Mouse (Mus musculus): ENCODE data around the gene Aldh8a1.

The Aldh8a1 gene

GRCm38 (mm10) chr10:21376682-21377473 lies at the start of gene Aldh8a1:
Gene Aldh8a1, plus strand, starts transcription at chr10:21377291.
- no peak for DNase-seq

GRCm38 (mm10) chr10:21327605-21328135 lies 49.4 kb upstream of the Aldh8a1 start:
- DNase-seq, result no peak

- no peak for DNase-seq
These were observed 42.6 kb upstream of the Aldh8a1 start for GRCm38 (mm10) chr10:21334349-21335105.

GRCm38 (mm10) chr10:21335534-21335933 lies 41.6 kb upstream of the Aldh8a1 start:
- DNase-seq, result no peak

- DNase-seq, result no peak
These were observed 39.9 kb upstream of the Aldh8a1 start for GRCm38 (mm10) chr10:21337191-21337590.

- no peak for DNase-seq
These were observed 35.4 kb upstream of the Aldh8a1 start for GRCm38 (mm10) chr10:21341706-21342105.

GRCm38 (mm10) chr10:21342331-21343005 lies 34.6 kb upstream of the Aldh8a1 start:
- no peak for DNase-seq

- DNase-seq, result peak; percentile 31
These were observed 29.8 kb upstream of the Aldh8a1 start for GRCm38 (mm10) chr10:21347332-21347731.

GRCm38 (mm10) chr10:21349449-21349848 lies 27.6 kb upstream of the Aldh8a1 start:
- DNase-seq, result no peak

- DNase-seq, result no peak
These were observed 27.1 kb upstream of the Aldh8a1 start for GRCm38 (mm10) chr10:21349946-21350345.

- DNase-seq, result no peak
These were observed 26.3 kb upstream of the Aldh8a1 start for GRCm38 (mm10) chr10:21350531-21351515.

GRCm38 (mm10) chr10:21351766-21352165 lies 25.3 kb upstream of the Aldh8a1 start:
- no peak for DNase-seq

- DNase-seq, result no peak
These were observed 23.2 kb upstream of the Aldh8a1 start for GRCm38 (mm10) chr10:21353890-21354289.

GRCm38 (mm10) chr10:21354506-21354905 lies 22.6 kb upstream of the Aldh8a1 start:
- no peak for DNase-seq

GRCm38 (mm10) chr10:21357986-21358385 lies 19.1 kb upstream of the Aldh8a1 start:
- DNase-seq, result no peak

GRCm38 (mm10) chr10:21359086-21359485 lies 18.0 kb upstream of the Aldh8a1 start:
- DNase-seq, result no peak

GRCm38 (mm10) chr10:21361871-21362270 lies 15.2 kb upstream of the Aldh8a1 start:
- no peak for DNase-seq

GRCm38 (mm10) chr10:21363297-21363696 lies 13.8 kb upstream of the Aldh8a1 start:
- DNase-seq, result no peak

- DNase-seq, result no peak
These were observed 12.1 kb upstream of the Aldh8a1 start for GRCm38 (mm10) chr10:21364946-21365345.

- DNase-seq, result no peak
These were observed 11.2 kb upstream of the Aldh8a1 start for GRCm38 (mm10) chr10:21365897-21366296.

- no peak for DNase-seq
These were observed 10.6 kb upstream of the Aldh8a1 start for GRCm38 (mm10) chr10:21366471-21366870.

GRCm38 (mm10) chr10:21367481-21367880 lies 9.6 kb upstream of the Aldh8a1 start:
- no peak for DNase-seq
